ENCODE assay signal across 7 mouse cellular contexts in the genomic region with DNA sequence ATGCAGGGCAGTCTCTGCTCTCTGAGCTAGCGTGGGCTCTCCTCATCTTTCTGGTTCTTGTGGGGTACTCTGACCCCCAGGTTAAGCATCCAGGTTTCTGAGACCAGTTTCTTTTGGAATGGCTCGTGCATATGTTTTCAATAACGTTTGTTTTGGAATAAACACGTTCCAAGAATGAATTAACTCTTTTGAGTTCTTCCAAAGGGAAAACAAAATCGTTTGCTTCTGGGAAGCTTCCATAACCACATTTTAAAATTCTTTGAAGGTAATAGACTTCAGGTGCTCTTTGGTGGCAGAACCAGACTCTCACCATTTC. TPM values are rescaled to one million over a fixed set of nuclear protein-coding genes. Genes with fewer than 3 reads are reported as not detected.
A peak's percentile ranks its signal among the peaks of the same experiment; 100 is the strongest.
DNase-seq lines count a peak whose midpoint lies in the region; ATAC-seq and TF ChIP-seq lines count a peak whose summit lies in the region.

No protein-coding gene starts in this region.

- peaks cover 7% of the 10 kb centered on the region for H3K4me1 ChIP-seq in liver, adult 2 months (ENCODE audit: control insufficient read depth, insufficient read depth, low read length)
- H3K4me1 ChIP-seq in forebrain, embryonic 11.5 days (replicated peaks; ENCODE audit: control insufficient read depth, insufficient read depth, low read length): 0 out of 2 replicates have a peak, but pooled peaks cover 2% of the 10 kb centered on the region
- H3K4me1 ChIP-seq in limb, embryonic 12.5 days (replicated peaks): peaks cover 27% of the 10 kb centered on the region
- peaks cover 15% of the 10 kb centered on the region for H3K4me1 ChIP-seq in neural tube, embryonic 15.5 days

- WGBS in liver, adult 2 months: 10% methylated on average over 5 of the region's 5 CpGs
- WGBS in forebrain, embryonic 11.5 days: 32% methylated on average over 5 of the region's 5 CpGs
- 10% methylated on average over 5 of the region's 5 CpGs for WGBS in limb, embryonic 12.5 days
- 39% methylated on average over 5 of the region's 5 CpGs for WGBS in neural tube, embryonic 15.5 days

- intact Hi-C loops in left cerebral cortex, postnatal 10 days (cut with DNase I): no loop called here

- no peak for TF ChIP-seq CTCF in liver, adult 2 months (IDR thresholded peaks at IDR 0.05; ENCODE audit: low read depth, low read length)

- H3K4me2 ChIP-seq in forebrain, embryonic 11.5 days (ENCODE audit: low read depth, low read length, severe bottlenecking): peak overlapping the region; percentile 97
- peak overlapping the region; percentile 83 for H3K4me2 ChIP-seq in limb, embryonic 12.5 days
- H3K4me2 ChIP-seq in neural tube, embryonic 15.5 days: peak overlapping the region; percentile 89

- no peaks in the 10 kb centered on the region for H3K9me3 ChIP-seq in forebrain, embryonic 11.5 days (ENCODE audit: control insufficient read depth, low read length)
- no peaks in the 10 kb centered on the region for H3K9me3 ChIP-seq in limb, embryonic 12.5 days
- no peaks in the 10 kb centered on the region for H3K9me3 ChIP-seq in neural tube, embryonic 15.5 days (replicated peaks)

- peaks cover 5% of the 10 kb centered on the region; the same call in 1 of the 2 replicates for H3K79me2 ChIP-seq in liver, adult 2 months (ENCODE audit: control insufficient read depth, insufficient read depth, low read length)

- DNase-seq in liver, adult 2 months (ENCODE audit: extremely low read depth, low read depth, low spot score): no peak
- DNase-seq in liver: no peak
- no peak for DNase-seq in forebrain, embryonic 11.5 days (ENCODE audit: low spot score)
- no peak for DNase-seq in thymus, postnatal 10 days (ENCODE audit: low spot score in 2 of 2)
- DNase-seq in left cerebral cortex, postnatal 10 days (ENCODE audit: extremely low spot score in 1 of 2, low spot score in 2 of 2): no peak

- 0 out of 2 replicates have a peak overlapping the region, but pooled peaks have one; percentile 81 for H3K27ac ChIP-seq in liver, adult 2 months (replicated peaks; ENCODE audit: insufficient read depth, low read depth, low read length)
- H3K27ac ChIP-seq in forebrain, embryonic 11.5 days (ENCODE audit: low read depth, low read length): no peak overlapping the region
- peak overlapping the region; percentile 89 for H3K27ac ChIP-seq in limb, embryonic 12.5 days
- H3K27ac ChIP-seq in neural tube, embryonic 15.5 days (replicated peaks): no peak overlapping the region

- H3K4me3 ChIP-seq in liver, adult 2 months (ENCODE audit: insufficient read depth, low read depth, low read length): peak overlapping the region; percentile 97
- H3K4me3 ChIP-seq in forebrain, embryonic 11.5 days (ENCODE audit: low read depth, low read length): peak overlapping the region; percentile 60
- H3K4me3 ChIP-seq in limb, embryonic 12.5 days (replicated peaks): peak overlapping the region; percentile 58
- peak overlapping the region; percentile 49 for H3K4me3 ChIP-seq in neural tube, embryonic 15.5 days (replicated peaks)

- H3K27me3 ChIP-seq in liver, adult 2 months (ENCODE audit: control insufficient read depth, insufficient read depth, low read length): no peaks in the 10 kb centered on the region
- peaks cover 2% of the 10 kb centered on the region; the same call in 1 of the 2 replicates for H3K27me3 ChIP-seq in forebrain, embryonic 11.5 days (ENCODE audit: control insufficient read depth, insufficient read depth, low read length)
- H3K27me3 ChIP-seq in limb, embryonic 12.5 days: no peaks in the 10 kb centered on the region
- 0 out of 2 replicates have a peak, but pooled peaks cover 8% of the 10 kb centered on the region for H3K27me3 ChIP-seq in neural tube, embryonic 15.5 days (replicated peaks)

- TF ChIP-seq POLR2A in liver, adult 2 months (IDR thresholded peaks at IDR 0.05; ENCODE audit: extremely low read depth, insufficient read depth, low read length): no peak

- no peak; the same call in 1 of the 2 replicates for ATAC-seq in forebrain, embryonic 11.5 days (replicated peaks; ENCODE audit: low FRiP score)
- no peak for ATAC-seq in limb, embryonic 12.5 days (ENCODE audit: insufficient number of reproducible peaks, insufficient read depth, low FRiP score, low TSS enrichment, low read depth)
- ATAC-seq in neural tube, embryonic 15.5 days (ENCODE audit: low FRiP score): no peak

- peak overlapping the region; percentile 96; the same call in 1 of the 2 replicates for H3K9ac ChIP-seq in liver, adult 2 months (ENCODE audit: low read depth, low read length)
- peak overlapping the region; percentile 86 for H3K9ac ChIP-seq in forebrain, embryonic 11.5 days (ENCODE audit: low read length)
- H3K9ac ChIP-seq in limb, embryonic 12.5 days (replicated peaks): peak overlapping the region; percentile 75
- H3K9ac ChIP-seq in neural tube, embryonic 15.5 days (replicated peaks): no peak overlapping the region

- 0 out of 2 replicates have a peak, but pooled peaks cover 1% of the 10 kb centered on the region for H3K36me3 ChIP-seq in liver, adult 2 months (ENCODE audit: control insufficient read depth, insufficient read depth, low read length)
- H3K36me3 ChIP-seq in forebrain, embryonic 11.5 days (ENCODE audit: control insufficient read depth, insufficient read depth, low read length): no peaks in the 10 kb centered on the region
- no peaks in the 10 kb centered on the region for H3K36me3 ChIP-seq in limb, embryonic 12.5 days
- no peaks in the 10 kb centered on the region for H3K36me3 ChIP-seq in neural tube, embryonic 15.5 days

RNA-seq across cellular contexts. Expression of gene Mdfic, which starts 1.2 kb away (rescaled TPM):
- total RNA-seq in liver, adult 2 months (2014; rRNA removed): 14.5 and 14.8 TPM in 2 replicates
- 6.4 and 7.1 TPM in 2 replicates for polyA plus RNA-seq in liver, adult 2 months (2012; rRNA removed)
- 5.4 and 5.7 TPM in 2 replicates for polyA plus RNA-seq in forebrain, embryonic 11.5 days (2014; fragmentation: Nextera tagmentation; extraction: Ambion mirVana)
- 7.4 and 8.8 TPM in 2 replicates for polyA plus RNA-seq in limb, embryonic 12.5 days (2016; fragmentation: Nextera tagmentation; extraction: Ambion mirVana)
- 1.1 and 1.5 TPM in 2 replicates for polyA plus RNA-seq in neural tube, embryonic 15.5 days (2015; fragmentation: Nextera tagmentation; extraction: Ambion mirVana)
- 1 to 10 TPM; 2.8 to 3.2 TPM for total RNA-seq in left cerebral cortex, postnatal 10 days (2021)

Comparison
In these comparisons a context has a peak if more than half of its experiments do, and no peak if none do; other contexts are left out.
1. H3K27ac ChIP-seq: peak in liver, adult 2 months (single experiment) and limb, embryonic 12.5 days (single experiment); none in forebrain, embryonic 11.5 days (single experiment) and neural tube, embryonic 15.5 days (single experiment).
2. Peak in every context shown above with its lines, with median percentiles within 50 percentile points of each other: H3K4me3 ChIP-seq and H3K4me2 ChIP-seq.